Mouse (Mus musculus) naive thymus-derived CD4-positive, alpha-beta T cell, adult 2 months (primary cell): ENCODE data around the gene Intu.

ENCODE experiments used
- DNase-seq: peaks from one replicate; pipeline ENCODE4 v3.0.0-alpha.2; 2011; ENCODE audit warnings: low read depth

Gene Intu

DNA sequence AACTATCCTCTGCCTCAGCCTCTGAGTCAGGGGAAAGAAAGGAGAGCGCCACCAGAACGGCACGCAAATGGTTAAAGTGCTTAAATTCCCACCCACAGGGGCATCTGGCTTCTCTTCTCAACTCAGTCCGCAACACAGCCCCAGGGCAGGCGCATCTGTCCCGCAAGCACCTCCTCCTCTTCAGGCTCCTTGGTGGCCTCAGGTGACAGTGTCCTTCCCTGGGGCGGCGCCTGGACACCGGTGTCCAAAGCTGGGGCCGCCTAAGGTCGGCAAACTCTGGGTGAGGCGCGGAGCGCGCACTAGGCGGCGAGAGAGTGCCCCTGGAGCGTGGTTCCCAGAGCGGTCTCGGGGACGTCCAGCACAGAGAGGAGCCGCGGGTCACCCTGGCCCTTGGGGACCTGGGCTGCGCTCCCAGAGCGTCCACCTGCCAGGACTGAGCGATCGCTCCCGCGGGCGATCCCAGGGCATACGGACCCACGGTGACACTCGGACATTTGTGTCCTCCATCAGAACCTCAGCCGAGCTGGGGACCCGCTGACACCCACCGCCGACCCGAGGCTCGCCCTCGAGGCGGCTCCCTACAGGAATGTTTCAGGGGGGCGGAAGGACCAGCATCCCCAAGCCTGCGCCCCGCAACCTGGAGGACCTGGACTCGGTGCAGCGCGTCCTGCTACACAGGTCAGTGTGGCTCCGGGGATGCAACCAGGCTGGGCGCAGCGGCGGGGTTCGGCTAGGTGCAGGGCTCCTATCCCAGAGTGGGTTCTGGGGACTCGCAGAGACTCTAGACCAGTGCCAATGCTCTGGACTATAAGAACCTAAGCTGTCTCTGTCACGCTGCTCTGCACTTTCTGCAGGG lies at the start of gene Intu:
Intu (plus strand) TSS at position 1 of the 856 bp plus-strand sequence.
- no peak for DNase-seq

DNA sequence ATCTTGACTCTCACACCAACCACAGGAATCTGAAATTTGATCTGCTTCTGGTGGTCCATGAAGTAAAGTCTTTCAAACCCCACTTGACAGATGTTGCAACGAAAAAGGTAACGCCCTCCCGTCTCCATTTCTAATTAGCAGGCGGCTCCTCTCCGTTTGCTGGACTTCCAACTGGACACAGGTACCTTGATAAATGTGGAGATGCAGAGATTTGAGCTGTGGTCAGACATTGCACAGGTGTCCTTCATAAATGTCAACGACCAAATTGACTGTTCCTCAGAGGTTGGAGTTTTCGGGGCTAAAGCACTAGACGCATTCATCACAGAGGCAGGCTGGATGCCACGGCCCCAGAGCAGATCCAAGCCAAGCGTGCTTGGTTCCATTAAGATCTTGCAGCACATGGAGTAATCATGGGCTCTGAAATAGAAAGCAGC lies 47.8 kb upstream of the Intu start:
- no peak for DNase-seq

DNA sequence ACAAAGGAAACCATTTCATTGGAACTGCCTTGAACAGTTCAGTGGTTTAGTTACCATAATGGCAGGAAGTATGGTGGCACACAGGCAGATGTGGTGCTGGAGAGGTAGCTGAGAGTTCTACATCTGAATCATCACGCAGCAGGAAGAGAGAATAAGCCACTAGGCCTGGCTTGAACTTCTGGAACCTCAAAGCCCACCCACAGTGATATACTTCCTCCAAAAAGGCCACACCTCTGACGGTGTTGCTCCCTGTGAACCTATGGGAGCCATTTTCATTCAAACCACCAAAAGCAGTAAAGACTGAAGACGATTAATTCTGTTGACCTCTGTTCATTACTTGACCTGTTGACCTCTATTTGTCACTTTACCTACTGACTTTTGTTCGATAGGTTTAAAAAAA lies 43.7 kb upstream of the Intu start:
- no peak for DNase-seq

DNA sequence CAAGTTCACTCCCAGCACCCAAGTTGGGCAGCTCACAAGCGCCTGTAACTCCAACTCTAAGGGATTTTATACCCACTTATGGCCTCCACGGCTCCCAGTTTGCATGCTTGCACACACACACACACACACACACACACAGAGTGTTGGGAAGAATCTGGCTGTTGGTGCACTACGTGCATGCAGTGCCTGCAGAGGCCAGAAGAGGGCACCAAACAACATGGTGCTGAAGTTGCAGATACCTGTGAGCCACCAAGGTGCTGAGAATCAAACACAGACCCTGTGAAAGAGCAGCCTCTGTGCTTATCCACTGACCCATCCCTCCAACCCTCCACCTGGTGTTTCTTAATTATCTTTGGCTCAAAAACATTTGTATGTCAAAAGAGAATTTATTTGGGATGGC lies 39.3 kb upstream of the Intu start:
- no peak for DNase-seq

DNA sequence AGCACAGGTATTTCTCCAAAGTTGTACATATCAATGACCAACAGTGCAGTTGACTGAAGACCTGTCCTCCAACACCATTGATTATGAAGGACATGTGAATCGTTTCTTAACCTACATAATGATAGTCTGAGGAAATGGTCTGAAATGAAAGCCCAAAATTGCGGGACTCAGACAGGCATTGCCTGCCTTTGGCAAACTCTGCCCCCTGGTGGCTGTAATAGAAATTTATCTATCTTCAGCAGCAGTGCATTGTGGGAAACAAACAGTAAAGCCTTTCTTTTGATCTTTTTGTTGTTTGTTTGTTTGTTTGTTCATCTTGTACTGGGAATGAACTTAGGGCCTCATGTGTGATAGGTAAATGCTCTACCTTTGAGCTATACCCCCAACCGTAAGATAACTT lies 32.2 kb upstream of the Intu start:
- peak; percentile 11 for DNase-seq

DNA sequence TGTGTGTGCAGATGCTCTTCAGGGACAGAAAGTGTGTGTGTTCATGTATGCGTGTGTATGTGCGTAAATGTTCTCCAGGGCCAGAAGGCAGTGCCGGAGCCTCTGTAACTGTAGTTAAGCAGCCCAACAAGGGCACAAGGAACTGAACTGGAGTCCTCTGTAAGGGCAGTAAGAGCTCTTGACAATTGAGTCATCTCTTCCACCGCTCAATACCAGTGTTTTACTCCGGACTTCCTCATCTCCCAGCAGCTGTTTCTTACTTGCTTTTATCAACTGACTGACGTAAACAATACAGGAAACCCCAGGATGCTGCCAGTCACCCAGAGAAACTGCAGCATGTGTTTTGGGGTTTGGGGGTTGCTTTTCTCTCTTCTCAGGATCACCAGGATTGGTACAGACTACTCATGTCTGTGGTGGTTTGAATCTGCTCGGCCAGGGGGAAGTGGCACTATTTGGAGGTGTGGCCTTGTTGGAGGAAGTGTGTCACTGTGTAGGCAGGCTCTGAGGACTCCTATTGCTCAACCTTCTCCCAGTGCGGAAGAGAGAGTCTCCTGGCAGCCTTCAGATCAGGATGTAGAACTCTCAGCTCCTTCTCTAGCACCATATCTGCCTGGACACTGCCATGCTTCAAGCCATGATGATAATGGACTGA lies 30.8 kb upstream of the Intu start:
- no peak for DNase-seq

DNA sequence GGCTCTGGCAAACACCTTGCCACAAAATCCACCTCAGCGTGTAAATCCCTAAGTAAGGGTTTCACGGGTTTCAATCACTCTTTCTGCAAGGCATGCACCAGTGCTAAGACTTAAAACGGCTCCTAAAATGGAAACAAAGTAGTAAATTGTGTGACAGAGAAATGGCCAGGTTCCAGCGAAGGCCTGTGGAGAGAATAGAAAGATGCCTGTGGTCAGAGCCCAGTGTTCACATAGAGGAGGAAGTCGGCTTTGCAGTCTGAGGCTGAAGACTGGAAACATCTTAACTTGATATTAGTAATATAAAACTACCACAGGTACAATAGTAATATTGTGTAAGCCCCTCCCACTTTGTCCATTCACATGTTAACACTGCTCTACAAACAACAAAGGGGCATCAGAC lies 26.7 kb upstream of the Intu start:
- DNase-seq, result no peak

DNA sequence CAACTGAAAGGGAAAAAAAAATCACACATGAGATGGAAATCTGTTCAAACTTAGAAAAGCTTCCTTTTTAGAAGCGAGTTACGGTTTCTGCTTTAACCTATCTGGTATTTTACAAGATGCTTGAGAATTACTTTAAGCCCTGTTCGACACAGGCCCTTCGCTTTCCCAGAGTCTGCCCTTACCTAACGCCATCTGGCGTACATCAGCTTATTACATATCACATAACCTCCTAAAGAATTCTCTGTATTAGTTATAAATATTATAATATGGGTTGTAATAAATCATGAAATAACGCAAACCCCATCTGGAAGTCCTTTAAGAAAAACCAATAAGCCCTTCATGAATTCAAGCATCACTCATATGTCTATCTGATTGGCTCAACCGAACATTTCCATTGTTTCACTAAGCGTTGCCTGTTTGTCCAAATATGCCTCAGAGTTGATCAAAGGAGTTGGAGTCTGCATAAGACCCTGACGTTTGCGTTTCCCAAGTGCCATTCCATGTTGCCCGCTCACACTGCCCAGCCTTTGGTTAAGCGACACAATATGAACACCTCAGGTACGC lies 25.6 kb upstream of the Intu start:
- DNase-seq, result no peak

DNA sequence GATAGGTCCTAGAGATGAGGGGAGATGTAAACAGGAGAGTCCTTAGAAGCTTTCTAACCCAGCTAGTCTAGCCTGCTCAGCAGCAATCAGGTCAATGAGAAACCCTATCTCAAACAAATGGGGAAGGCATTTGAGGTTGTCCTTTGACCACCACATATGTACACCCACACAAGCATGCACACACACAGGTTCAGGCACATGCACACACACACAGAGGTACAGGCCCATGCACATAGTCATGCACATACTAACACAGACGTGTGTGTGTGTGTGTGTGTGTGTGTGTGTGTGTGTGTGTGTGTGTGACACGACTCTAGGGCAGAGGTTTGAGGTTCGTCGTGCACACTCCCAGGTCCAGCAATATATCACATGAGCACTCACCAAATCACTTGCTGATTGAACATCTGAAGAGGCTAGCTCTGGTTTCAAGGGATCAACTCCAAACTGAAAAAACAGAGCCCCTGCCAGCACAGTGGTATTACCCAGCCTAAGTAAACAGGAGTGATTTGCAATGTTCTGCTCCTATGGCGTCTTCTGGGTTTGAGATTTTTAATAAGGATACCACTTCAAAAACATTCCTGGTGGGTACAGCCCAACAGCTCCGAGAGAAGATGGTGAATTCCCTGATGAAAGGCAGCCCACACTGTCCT lies 22.0 kb upstream of the Intu start:
- no peak for DNase-seq

DNA sequence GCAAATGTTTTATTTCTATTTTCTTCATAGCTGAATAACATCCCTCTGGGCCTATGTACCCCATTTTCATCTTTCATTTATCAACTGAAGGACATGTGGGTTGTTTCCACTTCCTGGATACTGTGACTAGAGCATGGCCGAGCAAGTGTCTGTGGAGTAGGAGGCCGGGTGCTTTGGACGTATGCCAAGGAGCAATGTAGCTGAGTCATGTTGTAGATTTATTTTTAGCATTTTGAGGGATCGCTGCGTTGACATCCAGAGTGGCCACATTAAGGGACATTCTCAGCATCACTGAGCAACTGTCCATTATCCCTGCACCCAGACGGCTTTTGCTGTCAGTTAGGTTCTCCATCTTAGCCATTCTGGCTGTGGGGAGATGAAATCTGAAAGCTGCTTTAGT lies 20.5 kb upstream of the Intu start:
- DNase-seq, result no peak

DNA sequence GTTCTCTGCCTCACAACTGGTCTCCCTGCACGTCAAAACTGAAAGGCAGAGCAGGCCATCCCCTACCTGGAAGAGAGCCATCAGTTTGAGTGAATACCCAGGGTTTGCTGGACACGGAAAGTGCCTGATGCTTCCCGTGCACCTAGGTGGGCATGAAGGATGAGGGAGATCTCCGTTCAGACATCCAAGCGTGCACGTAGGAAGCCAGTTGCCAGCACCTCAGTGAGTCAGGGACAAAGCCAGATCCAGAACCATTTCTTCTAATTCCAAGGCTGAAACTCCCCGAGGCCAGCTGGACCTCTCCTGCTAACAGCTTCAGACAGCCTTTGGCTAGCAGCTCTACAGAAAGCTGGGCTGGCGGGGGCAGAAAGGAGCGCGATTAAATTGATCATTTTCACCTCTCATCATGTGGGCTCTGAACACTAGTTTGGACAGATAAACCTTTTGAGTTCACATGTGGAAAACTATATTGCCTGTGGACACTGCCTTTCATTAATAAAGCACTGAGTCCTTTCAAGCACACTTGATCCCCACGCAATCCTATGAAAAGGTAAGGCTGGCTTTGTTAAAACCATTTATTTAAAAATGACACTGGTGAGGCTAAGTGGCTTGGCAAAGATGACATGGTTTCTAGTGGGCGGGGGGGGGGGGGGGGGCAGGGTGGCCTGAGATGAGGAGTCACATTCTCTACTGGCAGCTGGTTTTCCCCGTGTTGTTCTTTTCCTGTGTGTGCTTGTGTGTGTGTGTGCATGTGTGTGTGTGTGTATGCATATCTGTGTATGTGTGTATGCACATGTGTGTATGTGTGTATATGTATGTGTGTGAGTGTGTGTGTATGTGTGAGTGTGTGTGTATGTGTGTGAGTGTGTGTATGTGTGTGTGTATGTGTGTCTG lies 17.9 kb upstream of the Intu start:
- no peak for DNase-seq

DNA sequence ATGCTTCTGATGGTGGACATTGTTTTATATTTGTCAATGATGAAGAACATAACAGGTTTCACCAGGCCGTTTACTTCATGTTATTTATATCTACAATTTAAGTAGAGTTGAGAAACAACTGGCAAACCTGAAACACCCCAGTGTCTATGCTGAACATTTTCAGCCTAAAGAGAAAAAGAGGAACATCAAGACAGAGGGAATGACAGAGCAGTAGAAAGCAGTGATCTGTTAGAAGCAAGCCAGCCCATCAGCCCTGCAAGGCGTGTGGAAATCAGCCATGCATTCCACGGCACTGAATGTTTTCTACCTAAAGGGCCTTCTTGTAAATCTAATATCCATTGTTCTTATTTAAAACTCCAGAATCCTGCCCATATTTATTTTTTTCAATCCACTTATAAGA lies 12.8 kb upstream of the Intu start:
- DNase-seq, result no peak

DNA sequence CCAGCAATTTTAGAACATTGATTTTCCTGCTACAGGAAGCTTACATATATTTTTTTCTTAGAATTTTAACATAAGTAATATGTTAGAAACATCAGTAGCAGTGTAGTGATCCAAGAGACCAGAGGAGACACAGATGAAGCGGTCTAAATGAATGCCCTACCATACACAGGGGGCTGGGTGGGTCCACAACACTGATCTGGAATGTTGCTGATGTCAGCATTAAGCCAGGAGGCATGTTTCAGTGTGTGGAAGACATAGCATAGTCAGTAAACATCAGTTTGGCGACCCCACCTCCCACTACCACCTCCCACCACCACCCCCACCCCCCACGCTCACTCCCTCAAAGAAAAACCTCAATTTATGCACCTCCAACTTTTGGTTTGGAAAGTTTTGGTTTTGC lies 11.5 kb upstream of the Intu start:
- DNase-seq, result no peak

DNA sequence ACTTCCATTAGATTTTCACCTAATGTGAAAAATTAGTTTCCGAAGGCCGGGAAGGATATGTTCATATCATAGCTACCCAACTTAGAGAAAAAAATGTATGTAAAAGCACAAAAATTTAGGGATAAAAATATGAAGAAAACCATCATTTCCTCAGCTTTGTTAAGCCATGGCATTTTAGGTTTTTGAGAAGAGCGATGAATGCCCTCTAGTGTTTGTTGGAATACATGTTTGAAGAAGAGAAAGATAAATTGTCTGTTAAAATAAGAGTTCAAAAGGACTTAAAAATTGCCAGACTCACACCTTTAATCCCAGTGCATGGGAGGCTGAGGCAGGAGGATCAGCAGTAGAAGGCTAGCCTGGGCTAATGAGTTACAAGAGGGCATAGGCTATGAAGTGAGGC lies 10.5 kb upstream of the Intu start:
- DNase-seq, result no peak

DNA sequence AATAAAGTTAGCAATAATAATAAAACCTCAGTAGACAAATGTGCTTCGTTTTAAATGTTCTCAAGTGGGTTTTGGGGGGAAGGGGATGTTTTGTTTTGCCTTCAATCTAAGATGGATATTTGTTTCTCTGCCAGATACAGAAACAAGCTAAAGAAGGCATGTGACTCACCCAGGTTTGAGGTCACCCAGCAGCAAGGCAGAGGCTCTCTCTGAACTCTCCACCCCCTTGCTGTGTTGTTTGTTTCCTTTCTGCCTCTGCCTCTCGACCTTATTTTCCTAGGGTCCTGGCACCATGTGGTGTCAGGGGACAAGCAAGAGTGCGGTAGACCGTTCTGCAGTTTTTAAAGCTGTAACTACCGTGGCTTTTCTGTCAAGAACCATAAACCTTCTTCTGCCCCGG lies 8.6 kb upstream of the Intu start:
- no peak for DNase-seq

DNA sequence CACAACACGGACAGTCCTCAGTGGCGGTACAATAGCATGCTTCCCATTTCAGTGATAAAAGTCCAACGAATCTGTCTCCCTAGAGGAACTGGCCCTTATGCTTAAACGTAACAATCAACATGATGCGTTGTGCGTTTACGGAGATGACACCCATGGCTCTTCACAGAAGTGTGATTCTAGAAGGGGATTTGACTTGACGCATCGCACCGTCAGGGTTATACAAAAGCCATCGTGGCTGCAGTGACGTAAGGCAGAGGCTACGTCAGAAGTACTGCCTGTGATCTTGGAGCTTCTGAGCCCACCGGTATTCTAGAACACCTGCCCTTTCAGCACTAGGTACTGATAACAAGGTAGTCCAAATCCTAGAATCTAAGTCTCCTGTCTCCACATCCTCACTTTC lies 8.2 kb upstream of the Intu start:
- peak; percentile 47 for DNase-seq

DNA sequence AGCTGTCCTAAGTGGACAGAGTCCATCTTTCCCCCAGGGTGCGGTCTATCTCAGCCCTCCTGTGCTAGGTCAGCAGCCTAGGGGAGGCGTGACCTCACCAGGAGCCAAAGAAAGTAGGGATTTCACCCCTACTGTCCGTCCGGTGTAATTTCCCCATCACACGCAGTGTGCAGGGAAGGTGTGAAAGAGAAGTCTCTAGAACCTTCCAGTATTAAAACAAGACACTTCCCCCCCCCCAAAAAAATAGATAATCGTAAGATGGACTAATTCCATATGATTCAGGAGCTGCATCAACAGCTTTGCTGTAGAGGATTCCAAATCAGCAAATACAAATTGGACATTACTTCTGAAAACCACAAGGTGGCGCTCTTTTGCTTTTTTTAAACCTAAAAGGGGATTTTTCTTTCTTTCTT lies 7.7 kb upstream of the Intu start:
- peak; percentile 59 for DNase-seq

DNA sequence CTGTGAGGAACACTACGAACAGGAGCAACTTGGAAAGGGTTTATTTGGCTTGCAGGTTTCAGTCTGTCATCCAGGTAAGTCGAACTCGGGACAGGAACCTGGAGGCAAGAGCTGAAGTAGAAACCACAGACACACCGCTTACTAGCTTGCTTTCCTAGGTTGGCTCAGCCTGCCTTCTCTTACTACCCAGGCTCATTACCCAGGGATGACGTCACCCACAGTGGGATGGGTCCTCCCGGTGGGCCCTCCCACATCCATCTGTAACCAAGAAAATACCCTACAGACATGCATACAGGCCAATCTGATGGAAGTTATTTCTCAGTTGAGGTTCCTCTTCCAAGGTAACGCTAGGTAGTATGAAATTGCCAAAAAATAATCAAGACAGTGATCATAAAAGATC lies 6.2 kb upstream of the Intu start:
- peak; percentile 12 for DNase-seq

DNA sequence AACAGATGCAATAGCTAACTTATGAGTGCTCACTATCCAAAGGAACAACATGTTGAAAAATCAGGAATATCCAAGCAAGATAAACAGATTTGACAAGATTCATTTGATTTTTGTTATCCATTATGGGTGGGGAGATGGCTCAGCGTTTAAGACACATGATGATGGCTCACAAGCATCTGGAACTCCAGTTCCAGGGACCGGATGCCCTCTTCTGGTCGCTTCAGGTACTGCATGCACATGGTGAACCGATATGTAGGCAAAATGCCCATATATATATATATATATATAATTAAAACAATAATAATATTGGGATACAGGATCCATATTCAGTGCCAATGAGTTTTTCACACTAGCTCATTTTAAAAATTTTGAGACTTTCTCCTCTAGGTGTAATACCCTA lies 5.7 kb upstream of the Intu start:
- peak; percentile 85 for DNase-seq

DNA sequence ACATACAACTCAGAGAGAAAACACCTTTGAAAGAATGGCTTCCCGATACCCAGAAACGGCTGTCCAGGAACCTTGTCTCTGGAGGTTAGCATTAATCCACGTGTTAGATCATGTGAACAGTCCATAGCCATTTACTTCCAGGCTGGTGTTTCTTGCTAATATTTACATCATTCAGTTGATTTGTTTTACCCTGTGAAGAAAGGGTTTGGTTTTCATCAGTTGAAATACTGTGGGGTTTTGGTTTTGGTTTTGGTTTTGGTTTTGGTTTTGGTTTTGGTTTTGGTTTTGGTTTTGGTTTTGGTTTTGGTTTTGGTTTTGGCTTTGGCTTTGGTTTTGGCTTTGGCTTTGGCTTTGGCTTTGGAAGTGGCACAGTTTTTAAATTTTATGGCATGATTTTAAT lies 5.0 kb upstream of the Intu start:
- DNase-seq, result peak; percentile 50

DNA sequence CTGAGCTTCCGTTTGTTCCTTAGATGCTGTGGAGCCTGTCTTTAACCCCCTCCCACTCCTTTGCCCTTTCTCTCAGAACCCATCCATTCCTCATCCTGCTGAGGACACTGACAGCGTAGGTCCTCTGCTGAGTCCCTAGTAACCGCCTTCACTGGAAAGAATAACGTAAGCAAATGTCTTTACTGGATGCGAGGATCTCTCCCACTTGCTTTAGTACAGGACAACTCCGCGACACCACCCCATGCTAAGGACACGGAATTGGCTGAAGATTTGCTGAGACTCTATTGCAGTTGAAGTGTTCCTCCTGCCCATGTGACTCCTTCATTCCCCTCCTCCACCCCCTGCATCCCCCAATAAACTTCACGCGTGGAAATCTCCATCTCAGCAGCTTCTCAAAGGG lies 3.9 kb upstream of the Intu start:
- DNase-seq, result no peak
